Mouse (Mus musculus) MEL (cell line): ENCODE data around the gene Ubn1. TPM values are rescaled to one million over a fixed set of nuclear protein-coding genes. Genes with fewer than 3 reads are reported as not detected.

Experiments used
- DNase-seq: peaks from one replicate; pipeline ENCODE4 v3.0.0; 2011; ENCODE audit warnings: low read depth, low spot score
- H3K27ac ChIP-seq: 2 replicates; pipeline ENCODE4 v1.5.1; 2012; ENCODE audit warnings: low read depth, mild to moderate bottlenecking, control low read depth, low read length, moderate library complexity; ENCODE audit not compliant: control insufficient read depth
- H3K27me3 ChIP-seq, 2 experiments: fragments of 150-350 bp in 1 of 2; sonication (generic) in 1 of 2; 2 replicates each; pipeline ENCODE4 v1.6.1; 2012; ENCODE audit warnings: low read length in 2 of 2, mild to moderate bottlenecking in 2 of 2, improper control_type of control experiment in 1 of 2, moderate library complexity in 1 of 2; ENCODE audit not compliant: insufficient read depth in 2 of 2, control insufficient read depth in 1 of 2
- H3K36me3 ChIP-seq, 2 experiments: 2 replicates each; pipeline ENCODE4 v1.6.1; 2012 to 2014; ENCODE audit warnings: low read length in 2 of 2, improper control_type of control experiment in 1 of 2, inconsistent platforms in 1 of 2, mild to moderate bottlenecking in 1 of 2; ENCODE audit not compliant: insufficient read depth in 2 of 2, control insufficient read depth in 1 of 2
- H3K4me1 ChIP-seq, 2 experiments: fragments of 150-350 bp in 1 of 2; sonication (generic) in 1 of 2; 2 replicates each; pipeline ENCODE4 v1.6.1; 2012; ENCODE audit warnings: low read length in 2 of 2, improper control_type of control experiment in 1 of 2, mild to moderate bottlenecking in 1 of 2; ENCODE audit not compliant: insufficient read depth in 2 of 2, control insufficient read depth in 1 of 2
- H3K4me3 ChIP-seq, 2 experiments: fragments of 150-350 bp in 1 of 2; sonication (generic) in 1 of 2; 2 replicates each; pipeline ENCODE4 v1.5.1; 2012; ENCODE audit warnings: low read depth in 2 of 2, low read length in 2 of 2, mild to moderate bottlenecking in 2 of 2, moderate library complexity in 2 of 2, control low read depth in 1 of 2, improper control_type of control experiment in 1 of 2; ENCODE audit not compliant: control insufficient read depth in 1 of 2, insufficient read depth in 1 of 2
- H3K79me2 ChIP-seq: 2 replicates; pipeline ENCODE4 v1.6.1; 2012; ENCODE audit warnings: mild to moderate bottlenecking, low read length, moderate library complexity; ENCODE audit not compliant: control insufficient read depth, poor library complexity, insufficient read depth
- H3K9ac ChIP-seq: 2 replicates; pipeline ENCODE4 v1.6.1; 2012; ENCODE audit warnings: low read depth, mild to moderate bottlenecking, control low read depth, low read length, moderate library complexity; ENCODE audit not compliant: control insufficient read depth, poor library complexity, severe bottlenecking
- H3K9me3 ChIP-seq: fragments of 150-350 bp; sonication (generic); replicated peaks from 2 replicates; pipeline ENCODE4 v1.6.1; 2012; ENCODE audit warnings: mild to moderate bottlenecking, low read length, improper control_type of control experiment, moderate library complexity; ENCODE audit not compliant: insufficient read depth
- E2F4 ChIP-seq: IDR thresholded peaks from 2 replicates; pipeline ENCODE4 v1.6.1; 2011; ENCODE audit warnings: low read depth, low read length, improper control_type of control experiment, borderline replicate concordance
- EP300 ChIP-seq, 2 experiments: IDR thresholded peaks; 2 replicates each; pipeline ENCODE4 v1.6.1; 2011; ENCODE audit warnings: improper control_type of control experiment in 2 of 2, low read length in 2 of 2, low read depth in 1 of 2, mild to moderate bottlenecking in 1 of 2
- ETS1 ChIP-seq: IDR thresholded peaks from 2 replicates; pipeline ENCODE4 v1.6.1; 2012; ENCODE audit warnings: low read depth, mild to moderate bottlenecking, inconsistent platforms, low read length, improper control_type of control experiment, moderate library complexity
- GABPA ChIP-seq: IDR thresholded peaks from 2 replicates; pipeline ENCODE4 v1.6.1; 2012; ENCODE audit warnings: low read depth, mild to moderate bottlenecking, inconsistent platforms, low read length, improper control_type of control experiment, moderate library complexity
- GATA1 ChIP-seq: IDR thresholded peaks from 2 replicates; pipeline ENCODE4 v1.6.1; 2011; ENCODE audit warnings: low read depth, low read length, improper control_type of control experiment
- KAT2A ChIP-seq: conservative IDR thresholded peaks from 2 replicates; pipeline ENCODE4 v1.6.1; 2012; ENCODE audit warnings: low read depth, low read length, improper control_type of control experiment, inconsistent platforms
- MAFK ChIP-seq: IDR thresholded peaks from 2 replicates; pipeline ENCODE4 v1.6.1; 2011; ENCODE audit warnings: low read depth, mild to moderate bottlenecking, low read length, improper control_type of control experiment, borderline replicate concordance
- NELFE ChIP-seq: IDR thresholded peaks from 2 replicates; pipeline ENCODE4 v1.6.1; 2011; ENCODE audit warnings: low read depth, low read length, improper control_type of control experiment
- RAD21 ChIP-seq: IDR thresholded peaks from 2 replicates; pipeline ENCODE4 v1.6.1; 2011; ENCODE audit warnings: mild to moderate bottlenecking, low read depth, low read length, improper control_type of control experiment
- SIN3A ChIP-seq: IDR thresholded peaks from 2 replicates; pipeline ENCODE4 v1.6.1; 2012; ENCODE audit warnings: low read length, improper control_type of control experiment, inconsistent platforms
- TCF12 ChIP-seq: IDR thresholded peaks from 2 replicates; pipeline ENCODE4 v1.6.1; 2014; ENCODE audit warnings: low read depth, mild to moderate bottlenecking, inconsistent platforms, low read length, improper control_type of control experiment, moderate library complexity
- ZC3H11A ChIP-seq: IDR thresholded peaks from 2 replicates; pipeline ENCODE4 v1.6.1; 2012; ENCODE audit warnings: low read depth, mild to moderate bottlenecking, inconsistent platforms, low read length, improper control_type of control experiment
- ZKSCAN1 ChIP-seq: IDR thresholded peaks from 2 replicates; pipeline ENCODE4 v1.6.1; 2012; ENCODE audit warnings: low read depth, mild to moderate bottlenecking, inconsistent platforms, low read length, improper control_type of control experiment, moderate library complexity
- ZMIZ1 ChIP-seq: IDR thresholded peaks from 2 replicates; pipeline ENCODE4 v1.6.1; 2012; ENCODE audit warnings: low read depth, mild to moderate bottlenecking, inconsistent platforms, low read length, improper control_type of control experiment, moderate library complexity
- ZNF384 ChIP-seq: IDR thresholded peaks from 2 replicates; pipeline ENCODE4 v1.6.1; 2012; ENCODE audit warnings: low read depth, mild to moderate bottlenecking, inconsistent platforms, low read length, improper control_type of control experiment
- polyA plus RNA-seq, 2 experiments: library from polyadenylated mRNA; stranded (reverse) in 1 of 2; unstranded in 1 of 2; fragments of >175 nt in 1 of 2; fragments of >200 nt in 1 of 2; gene quantifications; 2 replicates each; pipeline versions ENCODE4 v1.2.1 to v1.2.4; 2012; ENCODE audit warnings: low replicate concordance in 2 of 2, low read depth in 1 of 2; ENCODE audit not compliant: insufficient read length in 2 of 2, insufficient read depth in 1 of 2, missing spikeins in 1 of 2
- total RNA-seq: library from RNA; depleted of rRNA; stranded (reverse); fragments of 300-350 nt; gene quantifications from 2 replicates; pipeline ENCODE4 v1.2.3, GENCODE M21; 2012

Gene Ubn1
- total and polyA plus RNA-seq, 3 experiments: 18.1 to 34.5 (median 24.9) TPM

GRCm38 (mm10) chr16:5036649-5037234, 13.1 kb upstream of the Ubn1 start:
- Histone ChIP-seq H3K4me1 (peaks cover 3 to 9% of the 10 kb centered on the region in 2 experiments), H3K79me2 (no peaks in the 10 kb centered on the region), H3K27ac (no peak overlapping the region), H3K27me3 (no peaks in the 10 kb centered on the region), H3K4me3 (no peak overlapping the region), H3K9ac (no peak overlapping the region), H3K36me3 (peaks cover 10 to 47% of the 10 kb centered on the region in 2 experiments), H3K9me3 (no peaks in the 10 kb centered on the region)
- DNase-seq: no peak
- TF ChIP-seq RAD21: no peak
- no peak for TF ChIP-seq MAFK

GRCm38 (mm10) chr16:5045322-5045721, 4.5 kb upstream of the Ubn1 start:
- Histone ChIP-seq H3K9ac (no peak overlapping the region), H3K9me3 (no peaks in the 10 kb centered on the region), H3K4me3 (no peak overlapping the region), H3K27ac (no peak overlapping the region)
- peak; percentile 34 for DNase-seq
- peak; percentile 61; the same call in 1 of the 2 replicates for TF ChIP-seq TCF12
- peak; percentile 48 to 75; a peak in 2 of 4 replicates for TF ChIP-seq EP300 (IDR thresholded peaks at IDR 0.05; ENCODE audit: low read depth in 1 of 2, low read length in 2 of 2)
- TF ChIP-seq NELFE: no peak
- TF ChIP-seq E2F4: no peak
- TF ChIP-seq GABPA: no peak
- TF ChIP-seq GATA1: peak; percentile 63
- 0 out of 2 replicates have a peak, but pooled peaks have one; percentile 29 for TF ChIP-seq ETS1
- TF ChIP-seq SIN3A: 0 out of 2 replicates have a peak, but pooled peaks have one; percentile 26
- TF ChIP-seq, all 39 proteins: peak for 5
- H3K36me3 ChIP-seq: peaks cover 23 to 26% of the 10 kb centered on the region in 2 experiments
- no peaks in the 10 kb centered on the region for H3K27me3 ChIP-seq
- H3K79me2 ChIP-seq: peaks cover 22% of the 10 kb centered on the region
- H3K4me1 ChIP-seq: peaks cover 11% of the 10 kb centered on the region in 2 experiments

GRCm38 (mm10) chr16:5049182-5049773, 579 bp upstream of the Ubn1 start:
- peak overlapping the region; percentile 54 for H3K27ac ChIP-seq
- H3K9ac ChIP-seq: peak overlapping the region; percentile 87
- H3K27me3 ChIP-seq: no peaks in the 10 kb centered on the region
- peaks cover 18 to 38% of the 10 kb centered on the region in 2 experiments for H3K36me3 ChIP-seq
- H3K79me2 ChIP-seq: peaks cover 38% of the 10 kb centered on the region
- DNase-seq: peak; percentile 44
- TF ChIP-seq ZNF384 (no peak), GATA1 (no peak), ZC3H11A (no peak), KAT2A (no peak), ZMIZ1 (no peak), ZKSCAN1 (no peak)
- H3K9me3 ChIP-seq: no peaks in the 10 kb centered on the region
- H3K4me1 ChIP-seq: peaks cover 11% of the 10 kb centered on the region in 2 experiments
- H3K4me3 ChIP-seq: peak overlapping the region; percentile 78 to 89
